Mouse (Mus musculus) layer of hippocampus, adult 2 months (tissue): ENCODE results near the gene Cog4. TPM values are rescaled to one million over a fixed set of nuclear protein-coding genes. Genes with fewer than 3 reads are reported as not detected.
A peak's percentile ranks its signal among the peaks of the same experiment; 100 is the strongest.
"Not testable (repeated sequence)": the region's sequence is repeated elsewhere in the genome, so short reads cannot be mapped to it uniquely, and the experiment has no call there.

Source experiments
- DNase-seq, 2 experiments: peaks; one replicate each; pipeline ENCODE4 v3.0.0; 2022; ENCODE audit warnings: low spot score in 2 of 2
- H3K27ac ChIP-seq: fragments of 200-600 bp; 2 replicates; pipeline ENCODE4 v1.8.1; 2022
- H3K4me3 ChIP-seq: fragments of 200-600 bp; 2 replicates; pipeline ENCODE4 v1.8.1; 2022; ENCODE audit warnings: mild to moderate bottlenecking
- CTCF ChIP-seq: fragments of 200-600 bp; conservative IDR thresholded peaks from 2 replicates; pipeline ENCODE4 v1.8.1; 2022; ENCODE audit warnings: antibody characterized with exemption, mild to moderate bottlenecking, moderate library complexity
- total RNA-seq, 2 experiments: library from RNA; stranded (reverse); gene quantifications; 2 replicates each; pipeline ENCODE4 v1.2.3; 2021

The Cog4 gene
- total RNA-seq, 2 experiments from 2014 or later, result 61.4 to 64.0 TPM

GRCm38 (mm10) chr8:110925691-110926140 is 79.3 kb downstream of the Cog4 start:
- Histone ChIP-seq H3K27ac (no peak overlapping the region), H3K4me3 (no peak overlapping the region)
- no peak for DNase-seq
- no peak for TF ChIP-seq CTCF

- TF ChIP-seq CTCF, result no peak
Observed at GRCm38 (mm10) chr8:110926690-110927089, 80.3 kb downstream of the Cog4 start.

DNA sequence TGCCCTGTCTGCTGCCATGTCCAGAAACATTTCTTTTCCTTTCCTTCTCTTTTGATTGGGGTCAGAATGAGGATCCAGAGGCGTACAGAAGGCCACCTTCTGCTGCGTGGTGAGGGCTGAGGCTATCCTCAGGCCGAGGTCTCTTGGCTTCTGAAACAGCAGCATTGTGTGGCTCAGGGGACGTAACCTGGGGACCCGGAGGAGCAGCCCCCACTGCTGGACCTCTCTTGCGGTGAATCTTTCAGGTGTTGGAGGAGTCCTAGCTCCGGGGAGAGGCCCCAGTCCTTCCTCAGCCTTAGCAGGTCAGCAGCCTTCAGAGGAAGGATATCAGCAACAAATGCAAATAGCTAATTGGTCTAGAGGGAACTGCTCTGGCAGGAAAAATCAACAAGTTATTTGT is 82.0 kb downstream of the Cog4 start:
- Histone ChIP-seq H3K4me3 (no peak overlapping the region), H3K27ac (no peak overlapping the region)
- no peak for DNase-seq
- no peak for TF ChIP-seq CTCF

More at GRCm38 (mm10) chr8:110926690-110927089, 80.3 kb downstream of the Cog4 start:
- DNase-seq, result no peak
- Histone ChIP-seq H3K27ac (0 out of 2 replicates have a peak overlapping the region, but pooled peaks have one; percentile 54), H3K4me3 (no peak overlapping the region)

- DNase-seq, result no peak
- Histone ChIP-seq H3K27ac (no peak overlapping the region), H3K4me3 (no peak overlapping the region)
- no peak for TF ChIP-seq CTCF
Observed at GRCm38 (mm10) chr8:110929066-110929465, 82.7 kb downstream of the Cog4 start.

- DNase-seq, H3K27ac ChIP-seq, H3K4me3 ChIP-seq: not testable (repeated sequence)
Observed at GRCm38 (mm10) chr8:110929672-110930071, 83.3 kb downstream of the Cog4 start.

- DNase-seq, result no peak
- Histone ChIP-seq H3K27ac (peak overlapping the region; percentile 28; the same call in 1 of the 2 replicates), H3K4me3 (no peak overlapping the region)
- no peak for TF ChIP-seq CTCF
Observed at GRCm38 (mm10) chr8:110931176-110931939, 85.0 kb downstream of the Cog4 start.

Other genes starting within 250 kb of the Cog4 start
- gene Vac14, start 228.0 kb upstream of the Cog4 start, total RNA-seq, result 10 to 100 TPM; 22.8 to 23.4 TPM
- gene Mtss1l, start 125.1 kb upstream of the Cog4 start, total RNA-seq, result 100 to 1,000 TPM; 210 TPM
- 10 to 100 TPM; 64.7 to 71.5 TPM for gene Il34, start 40.7 kb upstream of the Cog4 start, total RNA-seq
- gene Sf3b3, start 187 bp downstream of the Cog4 start, total RNA-seq, result 10 to 100 TPM; 71.1 to 74.7 TPM
- 10 to 100 TPM; 23.5 to 29.0 TPM for gene Fuk, start 55.9 kb downstream of the Cog4 start, total RNA-seq
- 100 to 1,000 TPM in 1 of 2 experiments, 10 to 100 TPM in 1; 95.1 to 104 TPM for gene St3gal2, start 73.3 kb downstream of the Cog4 start, total RNA-seq
- gene Ddx19a, start 151.2 kb downstream of the Cog4 start, total RNA-seq, result 10 to 100 TPM; 29.8 to 32.8 TPM
- 10 to 100 TPM; 17.1 to 17.3 TPM for gene Ddx19b, start 185.2 kb downstream of the Cog4 start, total RNA-seq
- gene Aars, start 186.5 kb downstream of the Cog4 start, total RNA-seq, result 10 to 100 TPM; 79.5 to 86.3 TPM
- gene Exosc6, start 209.7 kb downstream of the Cog4 start, total RNA-seq, result not detected
- 1 to 10 TPM; 1.3 to 1.5 TPM for gene Clec18a, start 245.8 kb downstream of the Cog4 start, total RNA-seq
- 10 to 100 TPM; 25.8 to 29.9 TPM for gene Pdpr, start 248.0 kb downstream of the Cog4 start, total RNA-seq